Mouse (Mus musculus): ENCODE results near the gene Uqcc2.

DNA sequence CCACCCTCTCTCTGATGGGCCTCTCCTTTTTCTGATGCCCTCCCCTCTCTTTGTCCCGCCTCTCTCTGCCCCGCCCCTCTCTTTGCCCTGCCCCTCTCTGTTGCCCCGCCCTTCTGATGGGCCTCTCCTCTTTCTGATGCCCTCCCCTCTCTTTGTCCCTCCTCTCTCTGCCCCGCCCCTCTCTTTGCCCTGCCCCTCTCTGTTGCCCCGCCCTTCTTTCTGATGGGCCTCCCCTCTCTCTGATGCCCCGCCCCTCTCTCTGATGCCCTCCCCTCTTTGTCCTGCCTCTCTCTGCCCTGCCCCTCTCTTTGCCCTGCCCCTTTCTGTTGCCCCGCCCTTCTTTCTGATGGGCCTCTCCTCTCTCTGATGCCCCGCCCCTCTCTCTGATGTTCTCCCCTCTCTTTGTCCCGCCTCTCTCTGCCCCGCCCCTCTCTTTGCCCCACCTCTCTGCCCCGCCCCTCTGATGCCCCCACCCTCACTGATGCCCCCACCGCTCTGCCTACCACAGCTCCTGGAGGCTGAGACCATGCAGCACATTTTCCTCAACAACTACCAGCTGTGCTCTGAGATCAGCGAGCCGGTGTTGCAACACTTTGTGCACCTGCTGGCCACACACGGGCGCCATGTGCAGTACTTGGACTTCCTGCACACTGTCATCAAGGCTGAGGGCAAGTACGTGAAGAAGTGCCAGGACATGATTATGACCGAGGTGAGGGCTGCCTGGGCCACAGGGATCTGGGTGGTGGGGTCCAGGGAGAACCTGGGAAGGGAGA is 27.8 kb downstream of the Uqcc2 start:
- no peak for TF ChIP-seq POLR2A (IDR thresholded peaks at IDR 0.05; ENCODE audit: insufficient read length, low read depth)
- no peak for TF ChIP-seq MYOG (IDR thresholded peaks at IDR 0.05; ENCODE audit: control insufficient read depth in 1 of 3, insufficient read depth in 1 of 3, insufficient read length in 2 of 3, low read depth in 2 of 3)
- no peak for TF ChIP-seq MAX (IDR thresholded peaks at IDR 0.05; ENCODE audit: low read depth)
